ENCODE assay signal across 9 mouse cellular contexts in the genomic region with DNA sequence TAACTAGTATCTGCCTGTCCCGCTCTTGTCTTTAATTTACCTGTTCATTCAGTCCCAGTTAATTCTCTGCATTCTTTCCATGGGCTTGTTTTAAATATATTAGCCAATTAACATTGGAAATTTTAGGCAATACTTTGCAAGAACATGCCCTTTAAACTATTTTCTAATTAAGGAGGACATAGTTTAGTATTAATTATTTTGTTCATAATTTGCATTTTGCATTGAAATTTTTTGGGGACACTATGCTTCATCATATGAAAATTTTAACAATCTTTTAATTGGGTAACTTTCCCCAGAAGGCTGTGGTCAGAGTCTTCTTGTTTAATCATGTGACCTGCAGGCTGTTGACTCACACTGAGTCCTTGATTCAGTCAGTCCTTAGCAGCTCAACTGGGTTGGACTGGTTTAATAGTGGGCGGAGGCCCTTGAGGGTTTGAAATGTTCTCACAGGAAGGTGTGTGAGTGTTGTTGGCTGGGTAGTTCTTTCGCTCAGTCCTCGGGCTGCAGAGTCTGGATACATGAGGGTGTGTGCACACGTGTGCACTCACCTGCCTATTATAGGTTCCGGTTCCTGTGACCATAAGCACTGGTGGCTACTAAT.
DNase-seq lines count a peak whose midpoint lies in the region; ATAC-seq and TF ChIP-seq lines count a peak whose summit lies in the region.
"Had no signal": no experiment of that assay in that cellular context is flagged by ENCODE, and none has a peak within 500 bp of the region (broad histone marks: within the 10 kb centered on the region; RNA-seq: fewer than 3 reads in every experiment).

No protein-coding gene starts in this region.

- no peak overlapping the region for H3K9ac ChIP-seq in intestine, embryonic 15.5 days
- no peak overlapping the region for H3K9ac ChIP-seq in lung, embryonic 14.5 days
- H3K9ac ChIP-seq: liver, embryonic 14.5 days had no signal

- H3K4me1 ChIP-seq in intestine, embryonic 15.5 days (replicated peaks): 0 out of 2 replicates have a peak, but pooled peaks cover 11% of the 10 kb centered on the region
- H3K4me1 ChIP-seq in lung, embryonic 14.5 days (ENCODE audit: insufficient read depth): 0 out of 2 replicates have a peak, but pooled peaks cover 3% of the 10 kb centered on the region

- ATAC-seq in intestine, embryonic 15.5 days: peak; percentile 93
- ATAC-seq in lung, embryonic 14.5 days (ENCODE audit: insufficient read depth): peak; percentile 80

- no peak overlapping the region for H3K4me3 ChIP-seq in intestine, embryonic 15.5 days (replicated peaks)
- H3K4me3 ChIP-seq in lung, embryonic 14.5 days (ENCODE audit: low read depth, low read length): no peak overlapping the region

- no peaks in the 10 kb centered on the region for H3K9me3 ChIP-seq in intestine, embryonic 15.5 days
- no peaks in the 10 kb centered on the region for H3K9me3 ChIP-seq in lung, embryonic 14.5 days (ENCODE audit: low read depth, low read length)

- no peaks in the 10 kb centered on the region for H3K27me3 ChIP-seq in intestine, embryonic 15.5 days (replicated peaks)
- H3K27me3 ChIP-seq in lung, embryonic 14.5 days (ENCODE audit: insufficient read depth, low read length): no peaks in the 10 kb centered on the region

- H3K4me2 ChIP-seq in intestine, embryonic 15.5 days (replicated peaks): 0 out of 2 replicates have a peak overlapping the region, but pooled peaks have one; percentile 9
- H3K4me2 ChIP-seq in lung, embryonic 14.5 days: no peak overlapping the region

- peak; percentile 95 for DNase-seq in heart, adult 11 months
- DNase-seq in heart, postnatal 4 days: no peak
- peak; percentile 76 for DNase-seq in NIH3T3 (ENCODE audit: low read depth)
- peak; percentile 42 for DNase-seq in lung, embryonic 14.5 days
- no peak for DNase-seq in T-cell, adult 2 months (ENCODE audit: low spot score)
- DNase-seq in embryo, embryonic 11 days: no peak
- no peak for DNase-seq in spleen, adult 12 weeks (ENCODE audit: low spot score)

- WGBS in intestine, embryonic 15.5 days: 58% methylated on average over 6 of the region's 6 CpGs
- WGBS in lung, embryonic 14.5 days: 74% methylated on average over 6 of the region's 6 CpGs

- 0 out of 2 replicates have a peak overlapping the region, but pooled peaks have one; percentile 11 for H3K27ac ChIP-seq in intestine, embryonic 15.5 days
- H3K27ac ChIP-seq in lung, embryonic 14.5 days (ENCODE audit: low read depth): no peak overlapping the region
- H3K27ac ChIP-seq: liver, embryonic 14.5 days had no signal

- TF ChIP-seq CTCF in lung, embryonic 14.5 days (IDR thresholded peaks at IDR 0.05; ENCODE audit: low read depth): no peak

- H3K36me3 ChIP-seq in intestine, embryonic 15.5 days: no peaks in the 10 kb centered on the region
- H3K36me3 ChIP-seq in lung, embryonic 14.5 days (ENCODE audit: insufficient read depth): no peaks in the 10 kb centered on the region

Comparison
In these comparisons a context has a peak if more than half of its experiments do, and no peak if none do; other contexts are left out.
1. DNase-seq: peak in heart, adult 11 months (single experiment), NIH3T3 (single experiment) and lung, embryonic 14.5 days (single experiment); none in heart, postnatal 4 days (single experiment), T-cell, adult 2 months (single experiment), embryo, embryonic 11 days (single experiment) and spleen, adult 12 weeks (single experiment).